Mouse (Mus musculus) stomach, embryonic 14.5 days (tissue): ENCODE results near the gene Usp30. TPM values are rescaled to one million over a fixed set of nuclear protein-coding genes. Genes with fewer than 3 reads are reported as not detected.

Experiments
- ATAC-seq: fragments of 200-750 bp; cut with Nextera tagmentation; 2 replicates; pipeline ENCODE4 v1.8.0; 2017; ENCODE audit warnings: low read depth, moderate TSS enrichment; ENCODE audit not compliant: insufficient number of reproducible peaks, insufficient read depth, low FRiP score
- H3K27ac ChIP-seq: fragments of 300-500 bp; sonication (generic); 2 replicates; pipeline ENCODE4 v1.5.1; 2014; ENCODE audit warnings: mild to moderate bottlenecking, low read length, moderate library complexity, mixed read lengths
- H3K27me3 ChIP-seq: fragments of 300-500 bp; sonication (generic); 2 replicates; pipeline ENCODE4 v1.6.1; 2014; ENCODE audit warnings: low read length, control low read depth, mixed read lengths; ENCODE audit not compliant: control insufficient read depth, insufficient read depth
- H3K36me3 ChIP-seq: fragments of 300-500 bp; sonication (generic); 2 replicates; pipeline ENCODE4 v1.6.1; 2014; ENCODE audit warnings: mild to moderate bottlenecking, control low read depth, low read length, moderate library complexity, mixed read lengths; ENCODE audit not compliant: control insufficient read depth, insufficient read depth
- H3K4me1 ChIP-seq: fragments of 300-500 bp; sonication (generic); 2 replicates; pipeline ENCODE4 v1.6.1; 2014; ENCODE audit warnings: low read length, control low read depth, mixed read lengths; ENCODE audit not compliant: control insufficient read depth, insufficient read depth
- H3K4me2 ChIP-seq: fragments of 300-500 bp; sonication (generic); replicated peaks from 2 replicates; pipeline ENCODE4 v1.6.1; 2014; ENCODE audit warnings: low read depth, low read length, control low read depth
- H3K4me3 ChIP-seq: fragments of 300-500 bp; sonication (generic); 2 replicates; pipeline ENCODE4 v1.5.1; 2014; ENCODE audit warnings: low read depth, low read length, control low read depth
- H3K9ac ChIP-seq: fragments of 300-500 bp; sonication (generic); replicated peaks from 2 replicates; pipeline ENCODE4 v1.6.1; 2014; ENCODE audit warnings: low read depth, mild to moderate bottlenecking, control low read depth, low read length, moderate library complexity, mixed read lengths
- H3K9me3 ChIP-seq: fragments of 300-500 bp; sonication (generic); 2 replicates; pipeline ENCODE4 v1.6.1; 2016; ENCODE audit warnings: low read depth, low read length, control low read depth; ENCODE audit not compliant: control insufficient read depth
- WGBS: fragments of 180-500 bp; shearing (Covaris S2); extraction: QIAGEN DNeasy Blood & Tissue Kit; methylation state at CpG from one replicate; pipeline ENCODE4 v1.1.7; 2014; 5-methylcytosine and 5-hydroxymethylcytosine counted together
- polyA plus RNA-seq: library from polyadenylated mRNA; unstranded; fragments of >200 nt; fragmentation: Nextera tagmentation; extraction: Ambion mirVana; gene quantifications from 2 replicates; pipeline ENCODE4 v1.2.1, GENCODE M21; 2014

The Usp30 gene
- polyA plus RNA-seq, 1 experiment from 2014 or later, result 10.2 TPM

DNA sequence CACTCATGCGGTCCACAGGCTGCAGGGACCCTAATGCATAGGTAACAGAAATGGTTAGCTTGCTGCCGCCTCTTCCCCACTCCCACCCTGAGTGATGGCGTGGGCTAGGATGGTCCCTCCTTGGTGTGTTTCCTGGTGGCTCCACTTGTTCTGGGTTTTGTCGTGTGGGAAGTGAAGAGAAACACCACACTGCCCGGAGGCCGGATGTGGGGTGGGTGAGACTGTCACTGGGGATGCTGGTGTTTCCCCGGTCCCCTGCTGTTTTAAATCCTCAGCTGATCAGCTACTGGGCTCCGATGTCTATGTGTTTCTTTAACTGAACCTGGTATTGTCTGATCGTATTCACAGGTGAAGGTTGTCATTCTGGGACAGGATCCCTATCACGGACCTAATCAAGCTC lies 70.3 kb downstream of the Usp30 start:
- Histone ChIP-seq H3K4me2 (no peak overlapping the region), H3K27ac (no peak overlapping the region), H3K4me3 (no peak overlapping the region), H3K36me3 (peaks cover 6% of the 10 kb centered on the region; the same call in 1 of the 2 replicates), H3K9me3 (no peaks in the 10 kb centered on the region), H3K9ac (no peak overlapping the region), H3K27me3 (no peaks in the 10 kb centered on the region), H3K4me1 (peaks cover 37% of the 10 kb centered on the region)
- 85% methylated on average over 10 of the region's 10 CpGs for WGBS
- no peak for ATAC-seq

- Histone ChIP-seq H3K4me3 (no peak overlapping the region), H3K27me3 (no peaks in the 10 kb centered on the region), H3K27ac (peak overlapping the region; percentile 27; the same call in 1 of the 2 replicates), H3K4me1 (peaks cover 26% of the 10 kb centered on the region; the same call in 1 of the 2 replicates), H3K4me2 (no peak overlapping the region), H3K36me3 (peaks cover 6% of the 10 kb centered on the region; the same call in 1 of the 2 replicates), H3K9me3 (no peaks in the 10 kb centered on the region), H3K9ac (no peak overlapping the region)
- WGBS, result 77% methylated on average over 15 of the region's 15 CpGs
- ATAC-seq, result peak; percentile 20; the same call in 1 of the 2 replicates
Observed at GRCm38 (mm10) chr5:114137481-114138276, 72.4 kb downstream of the Usp30 start.

- 0 out of 2 replicates have a peak, but pooled peaks have one; percentile 38 for ATAC-seq
- no peaks in the 10 kb centered on the region for H3K27me3 ChIP-seq
- no peak overlapping the region for H3K4me2 ChIP-seq
- peak overlapping the region; percentile 75; the same call in 1 of the 2 replicates for H3K27ac ChIP-seq
- WGBS, result 69% methylated on average over 21 of the region's 21 CpGs
- peaks cover 26% of the 10 kb centered on the region; the same call in 1 of the 2 replicates for H3K4me1 ChIP-seq
- H3K9ac ChIP-seq, result no peak overlapping the region
- H3K36me3 ChIP-seq, result peaks cover 6% of the 10 kb centered on the region; the same call in 1 of the 2 replicates
- no peak overlapping the region for H3K4me3 ChIP-seq
- no peaks in the 10 kb centered on the region for H3K9me3 ChIP-seq
Observed at GRCm38 (mm10) chr5:114138277-114139164, 73.3 kb downstream of the Usp30 start.

GRCm38 (mm10) chr5:114139175-114139574 lies 73.9 kb downstream of the Usp30 start:
- no peak overlapping the region for H3K4me3 ChIP-seq
- H3K4me2 ChIP-seq, result no peak overlapping the region
- H3K27me3 ChIP-seq, result no peaks in the 10 kb centered on the region
- H3K4me1 ChIP-seq, result peaks cover 20% of the 10 kb centered on the region; the same call in 1 of the 2 replicates
- 55% methylated on average over 9 of the region's 9 CpGs for WGBS
- H3K9ac ChIP-seq, result no peak overlapping the region
- ATAC-seq, result peak; percentile 31; the same call in 1 of the 2 replicates
- H3K36me3 ChIP-seq, result peaks cover 6% of the 10 kb centered on the region; the same call in 1 of the 2 replicates
- no peaks in the 10 kb centered on the region for H3K9me3 ChIP-seq
- H3K27ac ChIP-seq, result peak overlapping the region; percentile 75; the same call in 1 of the 2 replicates

GRCm38 (mm10) chr5:114146028-114146888 lies 81.0 kb downstream of the Usp30 start, which contains the start of gene Acacb:
TSS of gene Acacb (plus strand) at chr5:114146535.
- no peak within 1 kb of the TSS for H3K9ac ChIP-seq
- no peaks in the 10 kb centered on the region for H3K27me3 ChIP-seq
- no peak for ATAC-seq
- H3K4me3 ChIP-seq, result no peak within 1 kb of the TSS
- H3K4me1 ChIP-seq, result peaks cover 15% of the 10 kb centered on the region; the same call in 1 of the 2 replicates
- H3K9me3 ChIP-seq, result 0 out of 2 replicates have a peak, but pooled peaks cover 2% of the 10 kb centered on the region
- 34% methylated on average over 19 of the region's 19 CpGs for WGBS
- no peak within 1 kb of the TSS for H3K27ac ChIP-seq
- no peaks in the 10 kb centered on the region for H3K36me3 ChIP-seq
- H3K4me2 ChIP-seq, result no peak within 1 kb of the TSS

- Histone ChIP-seq H3K9me3 (0 out of 2 replicates have a peak, but pooled peaks cover 2% of the 10 kb centered on the region), H3K27me3 (no peaks in the 10 kb centered on the region), H3K27ac (no peak overlapping the region), H3K4me3 (no peak overlapping the region), H3K4me2 (no peak overlapping the region), H3K9ac (no peak overlapping the region), H3K36me3 (no peaks in the 10 kb centered on the region), H3K4me1 (peaks cover 15% of the 10 kb centered on the region; the same call in 1 of the 2 replicates)
- ATAC-seq, result no peak
- 76% methylated on average over 14 of the region's 14 CpGs for WGBS
Observed at GRCm38 (mm10) chr5:114147043-114147972, 82.0 kb downstream of the Usp30 start.
